Mouse (Mus musculus): ENCODE data around the gene Pde6d. TPM values are rescaled to one million over a fixed set of nuclear protein-coding genes. Genes with fewer than 3 reads are reported as not detected.
"Not testable (repeated sequence)": the region's sequence is repeated elsewhere in the genome, so short reads cannot be mapped to it uniquely, and the experiment has no call there.

Gene Pde6d
- polyA plus RNA-seq, 2 experiments, result 63.0 to 63.2 TPM

DNA sequence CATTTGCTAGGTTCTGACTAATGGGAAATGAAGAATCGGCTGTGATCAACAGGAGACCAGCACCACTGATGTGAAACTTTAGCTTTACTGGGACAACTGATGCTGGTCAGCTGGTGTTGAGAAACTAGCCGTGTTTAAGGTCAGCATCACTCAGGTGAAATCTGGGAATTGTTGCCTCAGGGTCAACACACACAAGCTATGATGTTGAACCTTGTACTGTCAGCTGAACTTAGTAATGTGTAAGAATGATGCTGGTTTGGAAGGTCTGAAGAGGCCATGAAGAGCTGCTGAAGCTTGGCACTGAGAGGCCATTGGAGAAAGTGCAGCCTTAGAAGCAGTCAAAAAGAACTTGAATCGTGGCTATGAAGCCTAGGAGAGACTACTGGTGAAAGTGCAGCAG is 26.8 kb downstream of the Pde6d start:
- DNase-seq (ENCODE audit: low spot score), result no peak
- Histone ChIP-seq H3K27me3 (ENCODE audit: control insufficient read depth, insufficient read depth, low read length) (no peaks in the 10 kb centered on the region), H3K27ac (replicated peaks; ENCODE audit: low read depth, low read length) (no peak overlapping the region), H3K9ac (ENCODE audit: low read depth, low read length, severe bottlenecking) (no peak overlapping the region), H3K4me1 (ENCODE audit: control insufficient read depth, insufficient read depth, low read length) (no peaks in the 10 kb centered on the region), H3K4me2 (replicated peaks; ENCODE audit: low read depth, low read length, severe bottlenecking) (no peak overlapping the region), H3K36me3 (ENCODE audit: control insufficient read depth, insufficient read depth, low read length) (peaks cover 15% of the 10 kb centered on the region; the same call in 1 of the 2 replicates), H3K9me3 (ENCODE audit: control insufficient read depth, low read length) (no peaks in the 10 kb centered on the region), H3K4me3 (replicated peaks; ENCODE audit: low read length) (no peak overlapping the region)
- no peak for TF ChIP-seq POLR2A (IDR thresholded peaks at IDR 0.05; ENCODE audit: borderline replicate concordance, extremely low read depth, insufficient read depth, insufficient read length)
- ATAC-seq (ENCODE audit: low FRiP score, low read depth), result no peak
- 73% methylated on average over 3 of the region's 3 CpGs for WGBS

DNA sequence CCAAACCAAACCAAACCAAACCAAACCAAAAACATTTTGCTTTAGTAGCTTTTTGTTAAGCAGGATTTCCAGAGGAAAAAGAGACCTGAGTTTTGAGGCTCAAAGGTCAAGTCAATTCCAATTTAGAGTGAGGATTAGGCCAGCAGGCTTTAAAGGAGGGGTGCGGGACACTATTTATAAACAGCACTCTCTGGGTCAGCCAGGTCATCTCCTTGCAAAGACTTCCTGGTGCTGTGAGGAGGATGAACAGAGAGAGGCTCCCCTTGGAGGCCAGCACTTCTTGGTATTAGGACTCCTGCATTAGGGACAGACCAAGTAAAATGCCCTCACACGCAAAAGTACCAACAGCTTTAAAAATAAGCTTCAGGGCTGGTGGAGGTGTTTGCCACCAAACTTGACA is 30.6 kb downstream of the Pde6d start:
- H3K36me3 ChIP-seq (ENCODE audit: control insufficient read depth, insufficient read depth, low read length), result peaks cover 24% of the 10 kb centered on the region; the same call in 1 of the 2 replicates
- no peak for ATAC-seq (ENCODE audit: low FRiP score, low read depth)

DNA sequence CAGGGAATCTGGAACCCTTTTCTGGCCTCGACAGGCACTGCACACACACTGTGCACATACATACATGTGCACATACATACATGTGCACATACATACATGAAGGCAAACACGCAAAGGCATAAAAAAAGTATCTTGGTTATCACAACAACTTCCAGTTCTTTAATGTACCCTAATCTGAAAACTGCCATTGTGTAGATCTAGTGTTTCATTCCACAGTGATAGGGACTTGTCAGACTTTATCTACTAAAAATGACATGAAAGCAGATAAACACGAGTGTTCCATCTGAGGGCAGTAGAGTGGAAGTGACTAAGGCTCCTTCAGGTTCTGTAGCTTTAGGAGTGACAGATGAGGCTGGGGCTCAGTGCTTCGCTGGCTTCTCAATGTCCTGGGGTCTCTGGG is 31.1 kb downstream of the Pde6d start:
- Histone ChIP-seq H3K36me3 (ENCODE audit: control insufficient read depth, insufficient read depth, low read length) (peaks cover 23% of the 10 kb centered on the region; the same call in 1 of the 2 replicates), H3K4me2 (replicated peaks; ENCODE audit: low read depth, low read length, severe bottlenecking) (no peak overlapping the region), H3K27ac (replicated peaks; ENCODE audit: low read depth, low read length) (no peak overlapping the region), H3K4me1 (ENCODE audit: control insufficient read depth, insufficient read depth, low read length) (no peaks in the 10 kb centered on the region), H3K4me3 (replicated peaks; ENCODE audit: low read length) (no peak overlapping the region), H3K9ac (ENCODE audit: low read depth, low read length, severe bottlenecking) (no peak overlapping the region), H3K9me3 (ENCODE audit: control insufficient read depth, low read length) (no peaks in the 10 kb centered on the region), H3K27me3 (ENCODE audit: control insufficient read depth, insufficient read depth, low read length) (no peaks in the 10 kb centered on the region)
- TF ChIP-seq POLR2A (IDR thresholded peaks at IDR 0.05; ENCODE audit: borderline replicate concordance, extremely low read depth, insufficient read depth, insufficient read length), result no peak
- DNase-seq (ENCODE audit: low spot score), result no peak
- no peak for ATAC-seq (ENCODE audit: low FRiP score, low read depth)
- 79% methylated on average over 4 of the region's 4 CpGs for WGBS

More for the DNA sequence above, 30.6 kb downstream of the Pde6d start:
- Histone ChIP-seq H3K27me3 (ENCODE audit: control insufficient read depth, insufficient read depth, low read length) (no peaks in the 10 kb centered on the region), H3K4me3 (replicated peaks; ENCODE audit: low read length) (no peak overlapping the region), H3K4me2 (replicated peaks; ENCODE audit: low read depth, low read length, severe bottlenecking) (no peak overlapping the region), H3K9me3 (ENCODE audit: control insufficient read depth, low read length) (no peaks in the 10 kb centered on the region), H3K9ac (ENCODE audit: low read depth, low read length, severe bottlenecking) (no peak overlapping the region), H3K27ac (replicated peaks; ENCODE audit: low read depth, low read length) (no peak overlapping the region), H3K4me1 (ENCODE audit: control insufficient read depth, insufficient read depth, low read length) (no peaks in the 10 kb centered on the region)
- WGBS, result 57% methylated on average over 2 of the region's 2 CpGs
- TF ChIP-seq POLR2A (IDR thresholded peaks at IDR 0.05; ENCODE audit: borderline replicate concordance, extremely low read depth, insufficient read depth, insufficient read length), result no peak
- DNase-seq (ENCODE audit: low spot score), result no peak

GRCm38 (mm10) chr1:86546797-86547196 is 35.6 kb downstream of the Pde6d start:
- DNase-seq (ENCODE audit: low spot score) (no peak), ATAC-seq (ENCODE audit: low FRiP score, low read depth) (no peak)
- Histone ChIP-seq H3K27me3 (ENCODE audit: control insufficient read depth, insufficient read depth, low read length) (no peaks in the 10 kb centered on the region), H3K4me2 (replicated peaks; ENCODE audit: low read depth, low read length, severe bottlenecking) (no peak overlapping the region), H3K9me3 (ENCODE audit: control insufficient read depth, low read length) (no peaks in the 10 kb centered on the region), H3K4me3 (replicated peaks; ENCODE audit: low read length) (no peak overlapping the region), H3K27ac (replicated peaks; ENCODE audit: low read depth, low read length) (no peak overlapping the region), H3K9ac (ENCODE audit: low read depth, low read length, severe bottlenecking) (no peak overlapping the region), H3K4me1 (ENCODE audit: control insufficient read depth, insufficient read depth, low read length) (no peaks in the 10 kb centered on the region), H3K36me3 (ENCODE audit: control insufficient read depth, insufficient read depth, low read length) (peaks cover 65% of the 10 kb centered on the region)
- 64% methylated on average over 3 of the region's 3 CpGs for WGBS
- TF ChIP-seq POLR2A (IDR thresholded peaks at IDR 0.05; ENCODE audit: borderline replicate concordance, extremely low read depth, insufficient read depth, insufficient read length), result no peak

DNA sequence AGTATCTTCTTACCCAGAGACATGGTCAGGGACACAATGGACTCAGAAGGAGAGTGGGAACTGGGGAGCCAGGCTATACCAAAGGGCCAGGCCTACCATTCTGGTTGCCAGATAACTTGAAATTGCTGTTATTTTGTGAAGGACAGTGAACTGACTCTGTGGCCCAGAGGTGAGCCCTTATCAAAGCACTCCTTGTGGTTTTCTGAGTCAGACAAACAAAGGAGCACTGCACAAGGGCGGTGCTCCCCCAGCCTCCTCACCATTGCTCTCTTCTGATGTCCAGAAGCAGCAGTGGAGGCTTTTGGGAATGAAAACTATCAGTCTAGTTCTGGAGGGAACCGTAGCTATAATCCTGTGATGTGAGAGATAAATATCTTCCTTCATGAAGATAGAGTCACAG is 39.8 kb downstream of the Pde6d start:
- no peak overlapping the region for H3K9ac ChIP-seq (ENCODE audit: low read depth, low read length, severe bottlenecking)
- no peaks in the 10 kb centered on the region for H3K27me3 ChIP-seq (ENCODE audit: control insufficient read depth, insufficient read depth, low read length)
- no peaks in the 10 kb centered on the region for H3K9me3 ChIP-seq (ENCODE audit: control insufficient read depth, low read length)
- 85% methylated on average over 2 of the region's 2 CpGs for WGBS
- no peak for TF ChIP-seq POLR2A (IDR thresholded peaks at IDR 0.05; ENCODE audit: borderline replicate concordance, extremely low read depth, insufficient read depth, insufficient read length)
- H3K27ac ChIP-seq (replicated peaks; ENCODE audit: low read depth, low read length), result no peak overlapping the region
- no peaks in the 10 kb centered on the region for H3K4me1 ChIP-seq (ENCODE audit: control insufficient read depth, insufficient read depth, low read length)
- H3K36me3 ChIP-seq (ENCODE audit: control insufficient read depth, insufficient read depth, low read length), result peaks cover 57% of the 10 kb centered on the region
- DNase-seq (ENCODE audit: low spot score), result no peak
- no peak overlapping the region for H3K4me2 ChIP-seq (replicated peaks; ENCODE audit: low read depth, low read length, severe bottlenecking)
- ATAC-seq (ENCODE audit: low FRiP score, low read depth), result no peak
- H3K4me3 ChIP-seq (replicated peaks; ENCODE audit: low read length), result no peak overlapping the region

- H3K36me3 ChIP-seq (ENCODE audit: control insufficient read depth, insufficient read depth, low read length), result peaks cover 32% of the 10 kb centered on the region
- 87% methylated on average over 12 of the region's 12 CpGs for WGBS
- H3K4me3 ChIP-seq (replicated peaks; ENCODE audit: low read length); H3K9ac ChIP-seq (ENCODE audit: low read depth, low read length, severe bottlenecking); H3K9me3 ChIP-seq (ENCODE audit: control insufficient read depth, low read length); ATAC-seq (ENCODE audit: low FRiP score, low read depth); H3K4me1 ChIP-seq (ENCODE audit: control insufficient read depth, insufficient read depth, low read length); DNase-seq (ENCODE audit: low spot score); H3K27me3 ChIP-seq (ENCODE audit: control insufficient read depth, insufficient read depth, low read length); H3K4me2 ChIP-seq (replicated peaks; ENCODE audit: low read depth, low read length, severe bottlenecking); H3K27ac ChIP-seq (replicated peaks; ENCODE audit: low read depth, low read length): not testable (repeated sequence)
Measured at GRCm38 (mm10) chr1:86539583-86539982, 42.8 kb downstream of the Pde6d start.

All from limb, embryonic 14.5 days (tissue).